In the genomic region with DNA sequence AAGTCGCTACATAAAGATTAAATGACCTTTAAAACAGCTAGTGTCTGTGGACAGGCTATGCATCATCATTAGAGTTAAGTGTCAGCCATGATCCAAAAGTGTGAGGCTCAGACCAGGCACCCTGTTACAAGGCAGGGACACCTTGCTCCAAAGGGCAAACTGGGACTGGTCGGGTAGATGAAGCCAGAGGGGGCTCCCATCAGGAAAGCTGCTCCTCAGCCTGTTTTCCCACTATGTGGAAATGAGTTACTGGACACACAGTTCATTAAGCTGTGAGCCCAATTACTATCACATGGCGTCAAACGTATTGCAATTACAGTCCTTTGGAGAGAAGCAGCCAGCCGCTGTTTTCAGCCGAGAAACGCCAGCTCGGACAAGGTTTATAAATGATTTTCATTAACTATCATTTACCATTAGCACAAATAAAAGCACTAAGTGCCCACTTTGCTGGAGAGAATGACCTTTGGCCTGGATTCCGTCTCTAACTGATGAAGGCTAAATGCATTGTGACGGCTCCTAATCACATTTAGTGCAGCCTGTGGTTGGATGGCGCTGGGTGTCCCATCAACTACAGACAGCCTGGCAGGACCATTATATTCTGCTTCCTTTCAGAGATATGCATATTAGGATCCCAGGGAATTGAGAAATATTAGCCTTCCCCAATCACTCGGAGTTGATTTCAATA, we compare ENCODE assay signal across 14 mouse cellular contexts.
DNase-seq lines count a peak whose midpoint lies in the region; ATAC-seq and TF ChIP-seq lines count a peak whose summit lies in the region.
"Had no signal": no experiment of that assay in that cellular context is flagged by ENCODE, and none has a peak within 500 bp of the region (broad histone marks: within the 10 kb centered on the region; RNA-seq: fewer than 3 reads in every experiment).

No protein-coding gene starts in this region.

- no peak for TF ChIP-seq CTCF in midbrain, postnatal 0 days (IDR thresholded peaks at IDR 0.05)

- peak overlapping the region; percentile 34 for H3K4me2 ChIP-seq in hindbrain, embryonic 14.5 days (replicated peaks)
- no peak overlapping the region for H3K4me2 ChIP-seq in midbrain, postnatal 0 days (ENCODE audit: low read depth, low read length, poor library complexity, severe bottlenecking)
- no peak overlapping the region for H3K4me2 ChIP-seq in heart, embryonic 11.5 days

- ATAC-seq in hindbrain, embryonic 14.5 days (ENCODE audit: low FRiP score) = no peak; the same call in 1 of the 2 replicates
- no peak for ATAC-seq in midbrain, postnatal 0 days (ENCODE audit: low FRiP score)
- no peak for ATAC-seq in heart, embryonic 11.5 days (replicated peaks; ENCODE audit: insufficient number of reproducible peaks, low FRiP score, low TSS enrichment)
- ATAC-seq: activated CD4-positive, CD25-positive, alpha-beta regulatory T cell, adult 4 months had no signal

- peak overlapping the region; percentile 38 for H3K27ac ChIP-seq in hindbrain, embryonic 14.5 days
- no peak overlapping the region for H3K27ac ChIP-seq in midbrain, postnatal 0 days (ENCODE audit: low read depth, low read length)
- H3K27ac ChIP-seq in heart, embryonic 11.5 days (ENCODE audit: low read depth, low read length) = no peak overlapping the region

- no peak overlapping the region for H3K4me3 ChIP-seq in hindbrain, embryonic 14.5 days (replicated peaks; ENCODE audit: low read length)
- H3K4me3 ChIP-seq in midbrain, postnatal 0 days (ENCODE audit: low read depth, low read length) = no peak overlapping the region
- no peak overlapping the region for H3K4me3 ChIP-seq in heart, embryonic 11.5 days (ENCODE audit: low read depth, low read length)

- no peaks in the 10 kb centered on the region for H3K27me3 ChIP-seq in hindbrain, embryonic 14.5 days (ENCODE audit: control insufficient read depth, insufficient read depth, low read length)
- H3K27me3 ChIP-seq in midbrain, postnatal 0 days (ENCODE audit: insufficient read depth, low read length) = no peaks in the 10 kb centered on the region
- no peaks in the 10 kb centered on the region for H3K27me3 ChIP-seq in heart, embryonic 11.5 days (ENCODE audit: control insufficient read depth, insufficient read depth, low read length)

- H3K36me3 ChIP-seq in hindbrain, embryonic 14.5 days (replicated peaks; ENCODE audit: control insufficient read depth, insufficient read depth) = no peaks in the 10 kb centered on the region
- H3K36me3 ChIP-seq in midbrain, postnatal 0 days (ENCODE audit: insufficient read depth, low read length) = no peaks in the 10 kb centered on the region
- no peaks in the 10 kb centered on the region for H3K36me3 ChIP-seq in heart, embryonic 11.5 days (ENCODE audit: control insufficient read depth, insufficient read depth, low read length)

- 27% methylated on average over 12 of the region's 12 CpGs for WGBS in hindbrain, embryonic 14.5 days
- 32% methylated on average over 12 of the region's 12 CpGs for WGBS in midbrain, postnatal 0 days
- 68% methylated on average over 12 of the region's 12 CpGs for WGBS in heart, embryonic 11.5 days (ENCODE audit: insufficient replicate concordance)

- DNase-seq in MN1 (ENCODE audit: low spot score) = peak; percentile 24
- DNase-seq in embryo, embryonic 10.5 days (ENCODE audit: low spot score) = peak; percentile 39
- peak; percentile 51 for DNase-seq in hindbrain, embryonic 14.5 days (ENCODE audit: low spot score)
- DNase-seq in midbrain, postnatal 0 days (ENCODE audit: low spot score) = peak; percentile 44
- DNase-seq in thymus, adult 18-20 months = no peak
- no peak for DNase-seq in heart, postnatal 25 days (ENCODE audit: low spot score)
- DNase-seq: cerebellum, adult 11 months; heart, adult 18-20 months; heart, postnatal 10 days; kidney, adult 8-10 months; liver; lung, adult 2 months had no signal

- intact Hi-C loops in heart, postnatal 25 days (cut with DNase I) = no loop called here

- no peak overlapping the region for H3K9ac ChIP-seq in hindbrain, embryonic 14.5 days
- no peak overlapping the region for H3K9ac ChIP-seq in midbrain, postnatal 0 days (replicated peaks; ENCODE audit: low read length, poor library complexity, severe bottlenecking)
- H3K9ac ChIP-seq in heart, embryonic 11.5 days (ENCODE audit: low read depth, low read length) = no peak overlapping the region

- no peaks in the 10 kb centered on the region for H3K9me3 ChIP-seq in hindbrain, embryonic 14.5 days (ENCODE audit: control insufficient read depth, low read length)
- no peaks in the 10 kb centered on the region for H3K9me3 ChIP-seq in midbrain, postnatal 0 days (ENCODE audit: low read length)
- H3K9me3 ChIP-seq in heart, embryonic 11.5 days (replicated peaks; ENCODE audit: control insufficient read depth, low read length) = no peaks in the 10 kb centered on the region

- peaks cover 16% of the 10 kb centered on the region; the same call in 1 of the 2 replicates for H3K4me1 ChIP-seq in hindbrain, embryonic 14.5 days (replicated peaks; ENCODE audit: control insufficient read depth, insufficient read depth, low read length)
- H3K4me1 ChIP-seq in midbrain, postnatal 0 days (ENCODE audit: insufficient read depth, low read length) = 0 out of 2 replicates have a peak, but pooled peaks cover 5% of the 10 kb centered on the region
- H3K4me1 ChIP-seq in heart, embryonic 11.5 days (ENCODE audit: control insufficient read depth, insufficient read depth, low read length) = no peaks in the 10 kb centered on the region

Comparison
In these comparisons a context has a peak if more than half of its experiments do, and no peak if none do; other contexts are left out.
1. DNase-seq: peak in MN1 (single experiment), embryo, embryonic 10.5 days (single experiment), hindbrain, embryonic 14.5 days (single experiment) and midbrain, postnatal 0 days (single experiment); none in thymus, adult 18-20 months (0 of 2) and heart, postnatal 25 days (single experiment).